Mouse (Mus musculus) cerebellum, adult 8-10 months (tissue): ENCODE data around the gene Paqr9.
"Not testable (repeated sequence)": the region's sequence is repeated elsewhere in the genome, so short reads cannot be mapped to it uniquely, and the experiment has no call there.

Source experiments
- DNase-seq: peaks from one replicate; pipeline ENCODE4 v3.0.0; 2022

Paqr9 gene

DNA sequence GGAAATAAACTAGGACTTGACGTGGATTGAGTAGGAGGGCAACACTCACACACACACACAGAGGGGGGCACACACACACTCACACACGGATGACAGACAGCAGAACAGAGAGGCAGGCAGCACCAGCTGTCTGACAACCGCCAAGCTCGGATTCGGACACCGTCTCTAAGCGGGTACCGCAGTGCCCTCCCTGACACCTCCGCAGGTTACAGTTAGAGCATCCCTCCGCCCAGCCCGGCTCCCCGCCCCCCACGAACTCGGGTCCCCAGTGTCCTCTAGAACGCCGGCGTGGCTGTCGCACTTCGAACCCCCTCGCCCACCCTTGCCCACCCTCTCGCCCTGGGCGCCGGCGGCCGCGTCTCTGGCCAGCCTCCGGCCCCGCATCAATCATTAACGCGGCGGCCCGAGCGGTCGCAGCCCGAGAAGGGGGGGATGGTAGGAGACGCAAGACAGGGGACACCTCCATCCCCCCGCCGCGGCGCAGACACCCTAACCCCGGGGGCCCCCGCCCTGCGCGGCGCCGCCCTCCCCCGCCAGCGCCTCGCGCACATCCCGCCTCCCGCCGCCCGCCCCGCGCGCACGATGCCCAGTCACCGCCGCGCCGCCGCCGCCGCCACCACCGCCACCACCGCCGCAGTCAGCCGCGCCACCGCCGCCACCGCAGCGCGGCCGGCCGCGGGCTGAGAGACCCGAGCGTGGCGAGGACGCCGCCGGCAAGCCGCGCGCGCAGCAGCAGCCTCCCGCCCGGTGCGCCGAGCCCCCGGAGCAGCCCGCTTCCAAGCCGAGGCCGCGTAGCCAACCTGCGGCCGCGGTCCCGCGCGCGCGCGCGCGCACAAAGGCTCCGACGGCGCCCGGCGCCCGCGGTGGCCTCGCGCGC, at the start of gene Paqr9:
Paqr9 (plus strand) TSS at position 599 of the 877 bp plus-strand sequence.
- DNase-seq: peak; percentile 70

- no peak for DNase-seq
Observed at GRCm38 (mm10) chr9:95510693-95511404, 48.6 kb upstream of the Paqr9 start.

DNA sequence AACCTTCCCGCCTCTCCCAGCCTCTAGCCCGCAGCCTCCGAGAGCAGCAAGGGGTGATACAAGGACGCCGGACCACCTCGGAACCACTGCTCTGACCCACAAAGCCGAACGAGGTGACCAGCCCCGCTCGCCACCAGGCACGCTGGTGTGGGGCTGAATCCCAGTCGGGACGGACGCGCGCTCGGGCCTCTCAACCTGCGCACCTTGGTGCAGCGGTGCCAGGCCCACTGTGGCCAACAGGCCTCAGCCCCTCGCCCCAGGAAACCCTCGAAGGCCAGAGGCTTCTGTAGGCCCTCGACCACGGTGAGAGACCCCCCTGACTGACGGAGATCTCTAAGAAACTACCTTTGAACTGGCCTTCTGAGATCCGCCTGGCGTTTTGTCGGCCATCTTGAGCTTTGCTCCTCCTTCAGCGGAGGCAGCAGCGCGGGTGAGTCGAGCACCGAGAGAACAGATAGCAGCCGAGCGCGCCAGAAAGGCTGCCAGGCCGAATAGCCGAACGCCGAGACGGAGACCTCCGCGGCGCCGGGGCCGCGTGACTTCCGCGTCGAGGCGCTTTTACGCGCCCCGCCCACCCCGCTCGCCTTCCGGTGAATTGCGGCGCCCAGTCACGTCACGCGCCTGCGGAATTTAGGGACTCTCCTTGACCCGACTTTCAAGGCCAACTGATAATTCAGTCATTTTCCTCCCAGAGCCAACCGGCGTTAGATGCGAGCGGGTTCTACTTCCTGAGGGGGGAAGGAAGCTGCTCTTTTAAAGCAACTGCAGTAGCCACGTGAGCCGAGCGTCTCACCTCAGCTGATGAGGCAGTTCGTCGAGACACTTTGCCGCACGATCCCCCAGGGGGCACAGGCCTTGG, 47.8 kb upstream of the Paqr9 start, which contains the start of gene U2surp:
U2surp (minus strand) TSS at position 525 of the 859 bp plus-strand sequence.
- DNase-seq: peak; percentile 95

- DNase-seq: no peak
Observed at GRCm38 (mm10) chr9:95512331-95513030, 47.0 kb upstream of the Paqr9 start.

DNA sequence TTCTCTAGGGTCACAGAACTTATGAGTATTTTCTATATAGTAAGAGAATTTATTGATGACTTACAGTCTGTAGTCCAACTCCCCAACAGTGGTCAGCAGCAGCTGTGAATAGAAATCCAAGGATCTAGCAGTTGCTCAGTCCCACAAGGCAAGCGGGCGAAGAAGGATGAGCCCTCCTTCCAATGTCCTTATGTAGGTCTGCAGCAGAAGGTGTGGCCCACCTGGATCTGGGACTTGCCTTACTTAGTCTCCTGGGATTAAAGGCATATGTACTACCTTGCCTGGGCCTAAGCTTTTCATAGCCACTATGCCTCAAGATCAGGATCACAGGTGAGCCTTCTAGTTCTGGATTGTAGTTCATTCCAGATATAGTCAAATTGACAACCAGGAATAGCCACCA, 45.7 kb upstream of the Paqr9 start:
- DNase-seq: no peak

DNA sequence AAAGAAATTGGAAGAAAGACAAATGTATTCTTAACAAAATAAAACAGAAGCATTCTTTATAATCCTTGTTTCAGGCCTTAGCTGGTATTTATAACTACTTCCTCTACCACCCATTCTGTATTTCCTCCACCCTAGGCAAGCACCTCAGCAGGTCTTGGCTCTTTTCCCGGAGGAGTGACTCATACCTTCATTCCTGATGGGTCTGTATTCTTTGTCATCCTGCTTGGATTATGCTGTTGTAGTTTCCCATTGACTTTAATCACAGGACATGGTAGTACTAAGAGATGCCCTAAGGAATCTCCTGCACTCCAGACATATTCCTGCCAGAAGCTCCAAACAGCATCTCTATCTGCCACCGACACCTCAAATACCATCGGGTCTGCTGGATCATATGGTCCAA, 45.1 kb upstream of the Paqr9 start:
- DNase-seq: not testable (repeated sequence)

DNA sequence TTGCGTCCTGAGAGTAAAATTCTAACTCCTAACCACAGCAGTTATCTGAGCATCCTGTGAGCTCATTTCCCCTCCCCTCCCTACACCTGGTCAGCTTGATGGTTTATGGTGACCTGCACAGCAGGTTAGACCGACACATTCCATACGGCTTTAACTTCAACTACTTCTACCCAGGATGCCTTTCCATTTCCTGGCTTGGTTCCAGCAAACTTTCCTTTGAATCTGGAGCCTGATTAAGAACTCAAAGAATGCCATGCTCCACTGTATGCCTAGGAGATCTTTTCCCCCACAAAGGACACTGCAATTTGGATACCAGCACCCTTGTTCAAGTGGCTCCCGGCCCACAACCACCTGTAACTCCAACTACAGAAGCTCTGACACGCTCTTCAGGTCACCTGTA, 38.9 kb upstream of the Paqr9 start:
- no peak for DNase-seq

GRCm38 (mm10) chr9:95521031-95521430, 38.4 kb upstream of the Paqr9 start:
- no peak for DNase-seq

- no peak for DNase-seq
Observed at GRCm38 (mm10) chr9:95521566-95521965, 37.9 kb upstream of the Paqr9 start.

DNA sequence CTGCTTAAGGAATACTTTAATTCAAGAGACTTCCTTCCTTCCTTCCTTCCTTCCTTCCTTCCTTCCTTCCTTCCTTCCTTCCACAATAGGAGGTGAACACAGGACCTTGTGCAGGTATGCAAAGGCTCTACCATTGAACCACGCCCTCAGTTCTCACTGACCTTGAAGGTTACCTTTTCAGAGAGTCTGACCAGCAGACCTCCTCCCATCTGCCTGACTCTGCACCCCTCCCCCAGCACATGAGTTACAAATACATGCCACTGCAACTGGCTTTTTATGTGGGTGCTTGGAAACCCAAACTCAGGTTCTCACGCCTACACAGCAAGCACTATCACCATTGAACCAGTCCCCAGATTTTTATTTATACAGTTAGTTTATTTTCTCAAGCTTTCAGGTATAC, 36.9 kb upstream of the Paqr9 start:
- DNase-seq: no peak

DNA sequence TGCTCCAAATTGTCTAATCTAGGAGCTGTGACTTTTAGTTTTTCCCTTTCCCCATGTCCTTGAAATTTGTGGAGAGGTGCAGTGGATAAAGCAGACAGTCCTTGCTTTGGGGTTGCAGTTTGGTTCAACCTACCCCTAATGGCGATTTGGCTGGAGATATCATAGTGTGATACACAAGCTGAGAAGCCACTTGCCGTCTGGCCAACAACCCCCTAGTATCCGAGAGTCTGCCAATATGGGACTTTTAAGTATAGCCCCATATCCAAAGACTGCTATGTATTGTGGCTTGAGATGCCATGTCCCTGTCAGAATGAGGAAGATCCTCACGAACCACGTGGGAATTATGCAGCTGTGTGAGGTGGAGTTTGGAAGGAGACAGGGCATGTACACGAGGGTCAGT, 34.1 kb upstream of the Paqr9 start:
- no peak for DNase-seq

DNA sequence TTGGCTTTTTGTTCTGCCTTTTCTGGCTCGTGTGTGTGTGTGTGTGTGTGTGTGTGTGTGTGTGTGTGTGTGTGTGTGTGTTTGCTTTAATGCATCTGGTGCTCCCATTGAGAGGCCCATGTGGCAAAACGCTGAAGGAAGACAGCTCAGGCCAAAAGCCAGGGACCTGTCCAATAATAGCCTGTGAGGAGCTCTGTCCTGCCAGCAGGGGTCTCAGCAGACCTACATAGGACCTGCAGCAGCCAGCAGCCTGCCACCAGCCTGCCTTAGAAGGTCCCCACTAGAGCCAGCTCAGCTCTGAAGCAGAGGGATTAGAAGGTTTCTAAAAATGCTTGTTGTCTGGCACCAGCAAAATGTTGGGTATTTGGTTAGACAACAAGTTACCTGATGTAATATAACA, 33.5 kb upstream of the Paqr9 start:
- peak; percentile 84 for DNase-seq

GRCm38 (mm10) chr9:95527676-95528075, 31.8 kb upstream of the Paqr9 start:
- no peak for DNase-seq

GRCm38 (mm10) chr9:95531144-95531543, 28.3 kb upstream of the Paqr9 start:
- DNase-seq: peak; percentile 64

DNA sequence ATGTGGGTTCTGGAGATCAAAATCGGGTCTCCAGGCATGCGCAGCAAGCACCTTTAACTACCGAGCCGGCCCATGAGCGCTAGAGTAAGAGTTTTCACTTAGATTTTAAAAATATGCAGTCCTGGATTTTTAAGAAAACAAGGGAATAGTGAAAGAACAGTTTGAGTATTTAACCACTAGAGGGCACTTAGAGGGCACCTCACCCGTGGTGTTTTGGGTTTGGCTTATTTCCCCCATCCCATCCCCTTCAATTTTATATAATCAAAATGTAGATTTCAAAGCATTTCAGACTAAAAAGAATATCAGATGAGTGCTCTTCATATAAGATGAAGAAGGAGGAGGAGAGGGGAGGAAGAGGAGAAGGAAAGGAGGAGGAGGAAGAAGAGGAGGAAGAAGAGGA, 25.6 kb upstream of the Paqr9 start:
- DNase-seq: no peak

DNA sequence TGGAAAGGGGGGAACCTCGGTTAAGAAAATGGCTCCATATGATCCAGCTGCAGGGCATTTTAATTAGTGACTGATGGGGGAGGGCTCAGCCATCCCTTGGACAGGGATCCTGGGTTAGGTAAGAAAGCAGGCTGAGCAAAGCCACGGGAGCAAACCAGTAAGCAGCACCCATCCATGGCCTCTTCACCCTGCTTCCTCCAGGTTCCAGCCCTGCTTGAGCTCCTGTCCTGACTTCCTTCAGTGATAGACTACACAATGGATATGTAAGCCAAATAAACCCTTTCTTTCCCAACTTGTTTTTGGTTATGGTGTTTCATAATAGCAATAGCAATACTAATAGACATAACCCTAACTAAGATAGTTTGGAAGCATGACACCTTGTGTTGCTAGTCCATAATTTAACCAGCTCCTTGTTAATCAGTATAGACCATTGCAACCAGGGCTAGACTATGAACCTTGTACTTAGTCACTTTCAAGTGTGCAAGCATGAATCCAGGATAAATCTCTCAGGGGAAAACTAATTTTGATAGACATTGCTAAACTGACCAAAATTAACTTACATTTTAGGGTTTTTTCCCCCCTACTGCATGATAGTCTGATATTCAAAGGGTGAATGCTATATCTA, 20.2 kb upstream of the Paqr9 start:
- DNase-seq: no peak

GRCm38 (mm10) chr9:95540487-95540886, 19.0 kb upstream of the Paqr9 start:
- peak; percentile 59 for DNase-seq

DNA sequence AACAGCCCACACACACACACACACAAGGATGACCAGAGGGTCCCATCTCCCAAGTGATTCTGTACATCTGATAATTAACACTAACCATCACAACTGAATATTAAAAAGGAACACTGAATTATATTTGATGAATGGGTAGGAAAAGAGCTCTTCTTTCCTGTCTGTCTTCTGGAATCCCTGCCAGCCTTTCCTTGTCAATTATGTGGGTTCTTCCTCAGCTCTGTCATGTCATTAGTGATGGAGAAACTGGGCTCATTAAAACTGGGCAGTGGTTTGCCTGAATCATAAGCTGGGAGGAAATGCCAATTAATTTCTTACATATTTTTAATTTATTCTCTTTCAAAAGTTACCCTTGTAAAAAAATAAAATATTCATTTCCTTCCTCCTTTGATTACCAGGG, 18.2 kb upstream of the Paqr9 start:
- no peak for DNase-seq

GRCm38 (mm10) chr9:95541650-95542432, 17.6 kb upstream of the Paqr9 start:
- no peak for DNase-seq

- DNase-seq: no peak
Observed at GRCm38 (mm10) chr9:95542475-95542874, 17.0 kb upstream of the Paqr9 start.

- DNase-seq: no peak
Observed at GRCm38 (mm10) chr9:95544598-95544997, 14.9 kb upstream of the Paqr9 start.
